Mouse (Mus musculus) heart, postnatal 0 days (tissue): Measurements from ENCODE around the gene Ece1.

Experiments
- CTCF ChIP-seq: IDR thresholded peaks from 2 replicates; pipeline ENCODE4 v1.5.1; 2016; ENCODE audit warnings: antibody characterized with exemption, control low read depth, low read depth
- EP300 ChIP-seq: IDR thresholded peaks from 2 replicates; pipeline ENCODE4 v1.6.1; 2016; ENCODE audit warnings: antibody characterized with exemption, low read depth

- TF ChIP-seq CTCF (no peak), EP300 (no peak)
Observed at GRCm38 (mm10) chr4:137984212-137984611, 122.2 kb downstream of the Ece1 start.
